Mouse (Mus musculus): ENCODE data around the gene Lrrc52.

DNA sequence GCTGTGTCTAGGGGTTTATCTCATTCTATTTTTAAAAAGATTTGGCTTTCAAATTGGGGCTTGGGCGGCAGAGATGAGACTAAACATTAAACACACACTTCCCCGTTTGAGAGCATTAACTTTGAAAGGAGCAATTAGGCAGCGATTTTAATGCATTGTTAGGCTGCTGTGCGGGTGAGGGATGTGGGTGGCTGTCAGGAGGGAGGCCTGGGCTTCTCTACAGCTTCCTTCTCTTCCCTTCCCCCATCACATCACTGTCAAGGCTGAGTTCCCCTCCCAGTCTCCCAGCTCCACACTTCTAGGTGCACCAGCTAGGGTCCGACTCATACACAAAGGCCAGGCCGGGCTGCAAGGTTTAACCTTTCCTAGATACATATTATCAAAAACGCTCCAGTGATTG, 18.0 kb downstream of the Lrrc52 start:
- TF ChIP-seq TCF12 (IDR thresholded peaks at IDR 0.05; ENCODE audit: low read depth, low read length) (no peak), HCFC1 (IDR thresholded peaks at IDR 0.05; ENCODE audit: low read depth, low read length) (no peak), CTCF (conservative IDR thresholded peaks at IDR 0.05 in 1 of 2, IDR thresholded peaks at IDR 0.05 in 1 of 2; ENCODE audit: low read depth in 2 of 2, low read length in 2 of 2) (no peak), POLR2A (IDR thresholded peaks at IDR 0.05; ENCODE audit: low read depth, low read length) (no peak), TBP (conservative IDR thresholded peaks at IDR 0.05; ENCODE audit: low read depth, low read length) (no peak)

Measured in CH12.LX (cell line).